Mouse (Mus musculus) intestine, embryonic 16.5 days (tissue): ENCODE measurements at regions not wholly inside any gene's neighbourhood (a gene's known extent, or its start where the extent isn't known, plus 50 kb on each side); places are given as distances from the start of the nearest gene placed in this dataset.

Source experiments
- ATAC-seq: fragments of 200-750 bp; cut with Nextera tagmentation; 2 replicates; pipeline ENCODE4 v1.8.0; 2017; ENCODE audit warnings: moderate TSS enrichment, moderate library complexity
- H3K27ac ChIP-seq: fragments of 300-500 bp; sonication (generic); 2 replicates; pipeline ENCODE4 v1.5.1; 2014; ENCODE audit warnings: mild to moderate bottlenecking, low read length
- H3K27me3 ChIP-seq: fragments of 300-500 bp; sonication (generic); replicated peaks from 2 replicates; pipeline ENCODE4 v1.6.1; 2014; ENCODE audit warnings: low read length, control low read depth, mixed read lengths; ENCODE audit not compliant: control insufficient read depth, insufficient read depth
- H3K36me3 ChIP-seq: fragments of 300-500 bp; sonication (generic); 2 replicates; pipeline ENCODE4 v1.6.1; 2014; ENCODE audit warnings: low read length, control low read depth; ENCODE audit not compliant: control insufficient read depth, insufficient read depth
- H3K4me1 ChIP-seq: fragments of 300-500 bp; sonication (generic); 2 replicates; pipeline ENCODE4 v1.6.1; 2014; ENCODE audit warnings: low read length, control low read depth, mixed read lengths; ENCODE audit not compliant: control insufficient read depth, insufficient read depth
- H3K4me2 ChIP-seq: fragments of 300-500 bp; sonication (generic); 2 replicates; pipeline ENCODE4 v1.6.1; 2014; ENCODE audit warnings: low read depth, low read length, control low read depth
- H3K4me3 ChIP-seq: fragments of 300-500 bp; sonication (generic); 2 replicates; pipeline ENCODE4 v1.5.1; 2014; ENCODE audit warnings: mild to moderate bottlenecking, low read length
- H3K9ac ChIP-seq: fragments of 300-500 bp; sonication (generic); 2 replicates; pipeline ENCODE4 v1.6.1; 2014; ENCODE audit warnings: low read depth, low read length
- H3K9me3 ChIP-seq: fragments of 300-500 bp; sonication (generic); 2 replicates; pipeline ENCODE4 v1.6.1; 2016; ENCODE audit warnings: low read length, control low read depth; ENCODE audit not compliant: control insufficient read depth
- WGBS: fragments of 180-500 bp; shearing (Covaris S2); extraction: QIAGEN DNeasy Blood & Tissue Kit; methylation state at CpG from one replicate; pipeline ENCODE4 v1.1.7; 2014; 5-methylcytosine and 5-hydroxymethylcytosine counted together

DNA sequence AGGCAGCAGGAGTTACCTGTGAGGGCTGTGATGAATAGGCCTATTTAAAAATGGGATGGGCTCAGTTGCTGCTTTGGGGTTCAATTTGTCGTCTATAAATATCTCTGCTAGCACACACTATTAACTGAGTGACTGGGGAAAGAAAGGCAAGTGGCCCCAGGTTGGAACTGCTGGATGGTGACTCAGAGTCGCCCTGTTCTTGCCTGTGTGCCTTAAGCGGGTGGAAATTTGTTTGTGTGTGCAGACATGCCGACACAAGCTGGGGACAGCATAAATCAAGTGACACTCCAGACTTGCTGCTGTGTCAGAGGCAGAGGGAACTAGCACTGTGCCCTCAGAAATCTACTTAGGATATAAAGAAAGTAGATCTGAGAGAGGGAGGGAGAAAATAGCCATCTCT is 124.9 kb downstream of the Tmx1 start:
- Histone ChIP-seq H3K4me2 (no peak overlapping the region), H3K36me3 (no peaks in the 10 kb centered on the region), H3K9ac (no peak overlapping the region), H3K27me3 (no peaks in the 10 kb centered on the region), H3K9me3 (no peaks in the 10 kb centered on the region; the same call in 1 of the 2 replicates), H3K4me3 (no peak overlapping the region), H3K27ac (no peak overlapping the region), H3K4me1 (no peaks in the 10 kb centered on the region)
- 62% methylated on average over 4 of the region's 4 CpGs for WGBS
- ATAC-seq, result no peak

DNA sequence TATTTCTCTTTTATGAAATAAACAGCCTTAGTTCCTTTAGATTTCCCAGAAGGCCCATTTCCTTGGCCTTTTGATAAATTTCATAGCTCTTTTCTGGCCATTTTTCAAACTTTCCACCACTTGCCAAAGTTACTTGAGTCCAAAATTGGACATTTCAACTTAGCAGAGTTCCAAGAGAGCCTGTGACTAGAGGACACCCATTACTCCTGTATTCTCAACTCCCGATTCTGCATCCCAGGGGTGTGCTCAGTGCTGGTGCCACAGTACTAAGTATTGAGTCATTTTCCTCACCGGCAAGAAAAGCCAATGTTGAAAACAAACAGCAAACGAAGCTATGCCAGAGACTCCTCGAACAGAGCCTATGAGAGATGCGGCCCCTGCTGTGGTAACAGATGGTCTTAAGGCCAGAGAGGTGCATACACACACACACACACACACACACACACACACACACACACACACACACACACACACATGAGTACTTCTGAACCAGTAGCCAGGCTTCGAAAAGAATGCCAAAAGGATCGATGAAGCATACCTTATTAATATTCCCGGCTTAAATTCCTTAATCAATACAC is 126.5 kb downstream of the Tmx1 start:
- Histone ChIP-seq H3K9me3 (no peaks in the 10 kb centered on the region; the same call in 1 of the 2 replicates), H3K4me3 (no peak overlapping the region), H3K27me3 (no peaks in the 10 kb centered on the region), H3K27ac (no peak overlapping the region), H3K9ac (no peak overlapping the region), H3K4me2 (no peak overlapping the region), H3K4me1 (no peaks in the 10 kb centered on the region), H3K36me3 (no peaks in the 10 kb centered on the region)
- WGBS, result 86% methylated on average over 8 of the region's 8 CpGs
- ATAC-seq, result no peak

DNA sequence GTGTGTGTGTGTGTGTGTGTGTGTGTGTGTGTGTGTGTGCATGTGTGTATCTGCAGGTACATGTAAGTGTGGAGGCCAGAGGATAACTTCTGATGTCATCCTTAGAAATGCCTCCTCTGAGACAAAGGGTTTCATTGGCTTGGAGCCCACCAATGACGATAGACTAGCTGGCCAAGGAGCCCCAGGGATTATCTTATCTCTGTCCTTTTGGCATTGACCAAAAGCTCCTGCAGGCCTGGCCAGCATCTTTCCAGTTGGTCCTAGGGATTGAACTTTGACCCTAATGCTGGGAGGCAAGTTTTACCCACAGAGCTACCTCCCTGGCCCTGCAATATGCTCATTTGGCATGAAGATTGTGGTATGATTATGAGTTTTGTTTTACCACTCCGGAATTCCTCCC is 133.3 kb downstream of the Tmx1 start:
- H3K36me3 ChIP-seq, result no peaks in the 10 kb centered on the region
- ATAC-seq, result no peak
- H3K4me3 ChIP-seq, result no peak overlapping the region
- H3K4me1 ChIP-seq, result no peaks in the 10 kb centered on the region
- H3K9me3 ChIP-seq, result no peaks in the 10 kb centered on the region; the same call in 1 of the 2 replicates
- 76% methylated on average over 2 of the region's 2 CpGs for WGBS
- no peak overlapping the region for H3K4me2 ChIP-seq
- no peak overlapping the region for H3K27ac ChIP-seq
- H3K27me3 ChIP-seq, result no peaks in the 10 kb centered on the region
- H3K9ac ChIP-seq, result no peak overlapping the region

DNA sequence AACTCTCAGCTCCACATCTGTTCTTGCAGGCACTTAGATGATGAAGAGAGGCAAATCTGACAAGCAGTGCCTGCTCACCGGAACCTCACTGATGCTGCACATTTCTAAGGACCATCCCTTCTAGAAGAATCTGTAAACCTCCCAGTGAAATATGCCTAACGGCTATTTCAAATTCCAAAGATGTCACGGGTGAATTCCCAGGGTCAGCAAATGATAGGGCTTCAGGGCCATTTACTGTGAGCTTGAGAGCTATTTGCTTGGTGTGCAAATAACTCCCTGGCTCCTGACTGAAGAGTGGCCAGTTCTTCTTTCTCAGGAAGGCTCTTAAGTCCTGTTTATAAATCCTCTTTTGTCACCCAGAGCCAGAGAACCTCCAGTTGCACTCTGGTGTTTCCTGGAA is 135.3 kb downstream of the Tmx1 start:
- Histone ChIP-seq H3K9me3 (no peaks in the 10 kb centered on the region), H3K4me2 (no peak overlapping the region), H3K27ac (no peak overlapping the region), H3K4me1 (no peaks in the 10 kb centered on the region), H3K4me3 (no peak overlapping the region), H3K9ac (no peak overlapping the region), H3K36me3 (no peaks in the 10 kb centered on the region), H3K27me3 (no peaks in the 10 kb centered on the region)
- WGBS, result 41% methylated on average over 3 of the region's 3 CpGs
- no peak for ATAC-seq

DNA sequence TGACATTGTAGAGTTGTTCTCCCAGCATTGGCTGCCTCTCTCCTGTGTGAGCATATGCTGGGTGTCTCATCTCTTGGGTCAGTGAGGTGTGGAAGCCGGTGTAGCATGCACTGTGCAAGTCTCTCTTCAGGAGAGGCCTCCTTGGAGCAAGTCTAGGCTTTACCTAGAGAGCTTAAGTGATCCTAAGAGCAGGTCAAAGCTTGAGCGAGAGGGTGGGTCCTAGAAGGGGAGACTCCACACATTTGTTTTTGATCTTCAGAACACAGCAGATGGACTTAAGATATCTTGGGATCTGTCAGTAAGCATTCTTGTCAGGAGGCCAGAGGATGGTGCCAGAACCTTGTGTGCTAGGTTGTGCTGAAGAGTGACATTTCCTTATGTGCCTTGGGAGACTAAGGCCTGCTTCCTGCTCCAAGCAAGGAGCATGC is 136.4 kb downstream of the Tmx1 start:
- no peak overlapping the region for H3K4me3 ChIP-seq
- H3K4me1 ChIP-seq, result no peaks in the 10 kb centered on the region
- no peaks in the 10 kb centered on the region for H3K9me3 ChIP-seq
- no peak for ATAC-seq
- WGBS, result 92% methylated on average over 2 of the region's 2 CpGs
- no peak overlapping the region for H3K9ac ChIP-seq
- no peak overlapping the region for H3K27ac ChIP-seq
- no peak overlapping the region for H3K4me2 ChIP-seq
- no peaks in the 10 kb centered on the region for H3K36me3 ChIP-seq
- H3K27me3 ChIP-seq, result no peaks in the 10 kb centered on the region

DNA sequence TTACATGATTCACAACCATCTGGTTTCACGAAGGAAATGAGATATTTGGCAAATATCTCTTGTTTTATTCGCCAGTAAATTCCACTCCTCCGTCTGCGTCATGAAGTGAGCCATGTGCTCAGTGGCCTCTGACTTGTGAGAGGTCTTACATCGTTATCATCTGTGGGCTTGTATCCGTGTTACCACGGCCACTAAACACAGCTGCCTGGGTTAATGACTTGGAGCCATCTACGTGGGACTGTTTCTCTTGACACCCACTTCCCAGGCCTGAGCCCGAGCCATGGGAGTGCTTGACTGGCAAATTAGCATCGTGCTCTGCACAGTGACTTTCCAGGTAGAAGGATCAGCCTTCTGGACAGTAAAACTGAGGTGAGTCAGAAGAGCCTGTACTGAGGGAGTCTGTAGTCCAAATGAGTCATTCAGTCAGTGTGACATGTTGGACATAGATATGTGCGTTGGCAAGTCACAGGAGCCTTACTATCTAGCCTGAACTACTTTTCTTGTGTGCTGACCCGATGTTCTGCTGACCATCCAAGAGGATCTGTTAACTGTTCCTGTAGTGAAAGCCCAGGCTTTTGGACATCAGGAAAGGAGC is 137.7 kb downstream of the Tmx1 start:
- H3K4me1 ChIP-seq, result no peaks in the 10 kb centered on the region
- ATAC-seq, result peak; percentile 70
- 69% methylated on average over 12 of the region's 12 CpGs for WGBS
- H3K27me3 ChIP-seq, result no peaks in the 10 kb centered on the region
- no peak overlapping the region for H3K9ac ChIP-seq
- no peak overlapping the region for H3K4me3 ChIP-seq
- no peaks in the 10 kb centered on the region for H3K9me3 ChIP-seq
- H3K4me2 ChIP-seq, result no peak overlapping the region
- no peaks in the 10 kb centered on the region for H3K36me3 ChIP-seq
- H3K27ac ChIP-seq, result no peak overlapping the region

DNA sequence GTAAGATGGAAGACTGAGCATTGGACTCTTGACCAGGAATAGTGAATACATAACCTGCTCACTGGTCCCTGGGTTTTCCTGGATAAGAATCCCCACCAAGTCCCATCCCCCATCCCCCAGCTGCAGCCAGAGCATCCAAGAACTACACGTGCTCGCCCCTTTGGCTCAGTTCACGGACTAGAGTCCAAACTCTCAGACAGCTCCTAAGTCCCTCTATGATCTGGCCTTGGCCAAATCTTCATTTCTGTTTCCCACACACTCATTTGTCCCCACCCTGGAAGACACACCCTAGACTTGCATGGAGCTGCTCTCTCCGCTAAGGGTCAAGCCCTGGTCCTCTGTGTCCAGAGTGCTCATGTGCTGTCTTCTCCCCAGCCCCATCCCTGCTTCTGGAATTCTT is 139.9 kb downstream of the Tmx1 start:
- H3K9me3 ChIP-seq, result no peaks in the 10 kb centered on the region
- ATAC-seq, result no peak
- no peak overlapping the region for H3K4me3 ChIP-seq
- H3K27me3 ChIP-seq, result no peaks in the 10 kb centered on the region
- no peak overlapping the region for H3K27ac ChIP-seq
- no peaks in the 10 kb centered on the region for H3K4me1 ChIP-seq
- H3K9ac ChIP-seq, result no peak overlapping the region
- no peaks in the 10 kb centered on the region for H3K36me3 ChIP-seq
- WGBS, result 85% methylated on average over 4 of the region's 4 CpGs
- no peak overlapping the region for H3K4me2 ChIP-seq

DNA sequence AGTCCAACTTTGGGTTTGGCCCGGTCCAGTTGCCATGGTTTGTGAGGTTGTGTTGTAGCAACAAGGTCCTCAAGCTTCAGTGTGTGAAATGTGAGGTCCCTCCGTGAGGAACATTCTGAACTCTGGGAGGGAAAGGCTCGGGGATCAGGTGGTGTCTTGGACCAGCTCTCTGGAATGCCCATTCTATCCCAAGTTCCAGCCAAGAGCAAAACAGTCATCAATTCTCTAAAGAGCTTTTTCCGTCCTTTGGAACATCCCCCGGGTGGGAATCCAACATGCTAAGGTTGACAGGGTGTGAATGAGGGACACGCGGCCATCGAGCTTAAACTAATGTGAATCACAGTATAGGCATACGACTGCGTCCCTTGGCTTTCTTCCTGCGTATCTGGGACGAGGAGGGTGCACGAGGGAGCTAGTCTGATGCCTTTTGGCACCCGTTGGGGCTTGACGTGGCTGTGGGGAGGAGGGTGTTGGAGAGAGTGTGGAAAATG is 145.4 kb downstream of the Tmx1 start:
- Histone ChIP-seq H3K4me1 (no peaks in the 10 kb centered on the region), H3K27me3 (no peaks in the 10 kb centered on the region), H3K9me3 (no peaks in the 10 kb centered on the region), H3K36me3 (no peaks in the 10 kb centered on the region), H3K27ac (no peak overlapping the region), H3K4me2 (no peak overlapping the region), H3K9ac (no peak overlapping the region), H3K4me3 (no peak overlapping the region)
- no peak for ATAC-seq
- 88% methylated on average over 15 of the region's 15 CpGs for WGBS

DNA sequence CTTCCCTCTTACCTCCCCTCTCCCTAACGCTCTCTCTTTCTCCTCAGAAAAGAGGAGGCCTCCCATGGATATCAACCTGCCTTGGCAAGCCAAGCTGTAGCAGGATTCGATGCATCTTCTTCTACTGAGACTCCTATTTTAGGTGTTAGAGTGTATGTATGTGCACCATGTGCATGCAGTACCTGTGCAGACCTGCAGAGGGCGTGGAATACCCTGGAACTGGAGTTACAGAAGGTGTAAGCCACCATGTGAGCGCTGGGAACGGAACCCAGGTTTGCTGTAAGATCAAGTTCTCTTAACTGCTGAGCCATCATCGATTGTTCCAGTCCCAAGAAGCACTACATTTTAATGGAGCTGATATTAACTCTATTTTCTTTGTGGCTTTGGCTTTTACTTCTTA is 146.8 kb downstream of the Tmx1 start:
- no peaks in the 10 kb centered on the region for H3K4me1 ChIP-seq
- no peak overlapping the region for H3K9ac ChIP-seq
- no peak overlapping the region for H3K4me2 ChIP-seq
- H3K9me3 ChIP-seq, result no peaks in the 10 kb centered on the region
- WGBS, result 83% methylated on average over 6 of the region's 6 CpGs
- H3K27ac ChIP-seq, result no peak overlapping the region
- H3K27me3 ChIP-seq, result no peaks in the 10 kb centered on the region
- no peaks in the 10 kb centered on the region for H3K36me3 ChIP-seq
- H3K4me3 ChIP-seq, result no peak overlapping the region
- no peak for ATAC-seq

DNA sequence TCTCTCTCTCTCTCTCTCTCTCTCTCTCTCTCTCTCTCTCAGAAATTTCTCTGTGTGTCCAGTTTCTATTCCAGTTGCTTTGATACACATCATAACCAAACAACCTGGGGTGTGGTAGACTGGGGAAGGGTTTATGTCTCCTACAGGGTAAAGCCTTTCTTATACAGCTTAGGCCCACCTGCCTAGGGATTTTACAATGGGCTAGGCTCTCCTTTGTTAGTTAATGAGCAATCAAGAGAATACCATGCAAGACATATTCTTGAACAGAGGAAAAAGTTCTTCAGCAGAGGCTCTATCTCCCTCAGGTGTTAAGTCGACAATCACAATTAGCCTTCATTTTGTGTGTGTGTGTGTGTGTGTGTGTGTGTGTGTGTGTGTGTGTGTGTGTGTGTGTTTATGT is 151.0 kb downstream of the Tmx1 start:
- Histone ChIP-seq H3K27me3 (no peaks in the 10 kb centered on the region), H3K36me3 (no peaks in the 10 kb centered on the region), H3K4me2 (no peak overlapping the region), H3K9me3 (no peaks in the 10 kb centered on the region), H3K27ac (no peak overlapping the region), H3K4me1 (no peaks in the 10 kb centered on the region), H3K9ac (no peak overlapping the region), H3K4me3 (no peak overlapping the region)
- ATAC-seq, result no peak
- 84% methylated on average over 1 of the region's 1 CpGs for WGBS
